Mouse (Mus musculus): Measurements from ENCODE around the gene Pcdh18. TPM values are rescaled to one million over a fixed set of nuclear protein-coding genes. Genes with fewer than 3 reads are reported as not detected.

Gene Pcdh18
- 2.9 and 3.2 TPM in 2 replicates for polyA plus RNA-seq (2012; rRNA removed)

DNA sequence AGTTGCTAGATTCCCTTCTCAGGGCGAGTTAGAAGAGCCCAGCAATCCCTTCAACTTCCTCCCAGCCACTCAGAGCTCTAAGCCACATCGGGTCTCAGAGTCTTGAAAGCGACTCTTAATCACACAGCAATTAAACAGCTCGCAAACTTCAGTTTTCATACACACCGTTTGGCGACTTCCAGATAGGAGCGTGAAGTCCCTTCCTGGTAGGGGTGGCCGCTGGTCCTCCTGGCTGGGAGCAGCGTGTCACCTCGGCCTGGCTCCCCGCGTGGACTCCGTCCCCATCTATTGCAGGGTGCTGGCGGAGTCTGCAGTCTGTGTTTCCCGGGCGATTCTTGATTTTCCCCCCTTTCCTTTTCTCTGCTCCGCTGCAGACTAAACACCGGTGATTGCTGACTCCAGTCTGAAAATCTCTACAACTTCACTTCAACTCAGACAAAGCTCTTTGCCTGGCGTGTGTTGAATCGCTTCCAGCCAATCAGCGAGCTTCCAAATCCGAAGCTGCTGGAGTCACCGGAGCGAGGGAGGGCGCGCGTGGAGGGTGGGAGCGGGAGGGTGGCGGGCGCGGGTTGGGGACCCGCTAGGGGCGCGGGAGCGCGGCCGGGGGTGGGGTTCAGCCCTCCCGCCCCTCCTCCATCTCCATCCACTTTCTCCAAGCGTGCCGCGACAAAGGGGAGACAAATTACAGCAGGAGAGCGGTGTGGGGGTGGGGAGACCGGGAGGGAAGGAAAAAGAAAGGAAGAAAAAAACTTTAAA is at the start of gene Pcdh18:
Gene Pcdh18, minus strand, starts transcription at position 456 of the 756 bp plus-strand sequence.
- H3K4me1 ChIP-seq (ENCODE audit: control insufficient read depth, insufficient read depth, low read length), result no peaks in the 10 kb centered on the region; the same call in 1 of the 2 replicates
- TF ChIP-seq POLR2A (IDR thresholded peaks at IDR 0.05; ENCODE audit: extremely low read depth, insufficient read depth, low read length), result no peak
- TF ChIP-seq CTCF (IDR thresholded peaks at IDR 0.05; ENCODE audit: extremely low read depth, insufficient read depth, low read length), result no peak
- H3K4me3 ChIP-seq (ENCODE audit: insufficient read depth, low read length), result peak within 1 kb of the TSS; percentile 56
- no peak within 1 kb of the TSS for H3K27ac ChIP-seq (ENCODE audit: insufficient read depth, low read length)

DNA sequence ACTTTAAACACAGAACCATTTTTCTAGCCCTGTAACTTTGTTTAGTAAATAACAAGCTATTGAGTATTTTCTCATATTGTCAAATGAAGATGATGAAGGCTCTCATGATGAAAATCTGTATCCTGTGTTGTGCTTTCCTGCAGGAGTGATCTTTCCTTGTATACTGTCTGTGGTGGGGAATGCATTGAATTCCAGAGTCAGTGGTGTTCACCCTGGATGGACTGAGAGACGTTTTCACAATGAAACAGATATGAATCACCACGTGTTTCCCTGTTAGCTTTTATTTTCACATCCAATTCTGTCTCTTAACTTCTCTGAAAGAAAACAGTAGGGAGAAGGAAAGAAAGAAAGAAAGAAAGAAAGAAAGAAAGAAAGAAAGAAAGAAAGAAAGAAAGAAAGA is 49.7 kb upstream of the Pcdh18 start:
- Histone ChIP-seq H3K4me1 (ENCODE audit: control insufficient read depth, insufficient read depth, low read length) (no peaks in the 10 kb centered on the region), H3K4me3 (ENCODE audit: insufficient read depth, low read length) (no peak overlapping the region), H3K27ac (ENCODE audit: insufficient read depth, low read length) (no peak overlapping the region)
- no peak for TF ChIP-seq CTCF (IDR thresholded peaks at IDR 0.05; ENCODE audit: extremely low read depth, insufficient read depth, low read length)
- TF ChIP-seq POLR2A (IDR thresholded peaks at IDR 0.05; ENCODE audit: extremely low read depth, insufficient read depth, low read length), result no peak

GRCm38 (mm10) chr3:49805511-49805910 is 48.4 kb upstream of the Pcdh18 start:
- TF ChIP-seq CTCF (IDR thresholded peaks at IDR 0.05; ENCODE audit: extremely low read depth, insufficient read depth, low read length), result no peak
- TF ChIP-seq POLR2A (IDR thresholded peaks at IDR 0.05; ENCODE audit: extremely low read depth, insufficient read depth, low read length), result no peak
- no peak overlapping the region for H3K27ac ChIP-seq (ENCODE audit: insufficient read depth, low read length)
- H3K4me1 ChIP-seq (ENCODE audit: control insufficient read depth, insufficient read depth, low read length), result no peaks in the 10 kb centered on the region
- no peak overlapping the region for H3K4me3 ChIP-seq (ENCODE audit: insufficient read depth, low read length)

GRCm38 (mm10) chr3:49788296-49788695 is 31.2 kb upstream of the Pcdh18 start:
- Histone ChIP-seq H3K4me3 (ENCODE audit: insufficient read depth, low read length) (no peak overlapping the region), H3K4me1 (ENCODE audit: control insufficient read depth, insufficient read depth, low read length) (no peaks in the 10 kb centered on the region), H3K27ac (ENCODE audit: insufficient read depth, low read length) (no peak overlapping the region)
- TF ChIP-seq POLR2A (IDR thresholded peaks at IDR 0.05; ENCODE audit: extremely low read depth, insufficient read depth, low read length) (no peak), CTCF (IDR thresholded peaks at IDR 0.05; ENCODE audit: extremely low read depth, insufficient read depth, low read length) (no peak)

GRCm38 (mm10) chr3:49787719-49788118 is 30.6 kb upstream of the Pcdh18 start:
- no peaks in the 10 kb centered on the region for H3K4me1 ChIP-seq (ENCODE audit: control insufficient read depth, insufficient read depth, low read length)
- H3K27ac ChIP-seq (ENCODE audit: insufficient read depth, low read length), result no peak overlapping the region
- TF ChIP-seq CTCF (IDR thresholded peaks at IDR 0.05; ENCODE audit: extremely low read depth, insufficient read depth, low read length) (no peak), POLR2A (IDR thresholded peaks at IDR 0.05; ENCODE audit: extremely low read depth, insufficient read depth, low read length) (no peak)
- no peak overlapping the region for H3K4me3 ChIP-seq (ENCODE audit: insufficient read depth, low read length)

DNA sequence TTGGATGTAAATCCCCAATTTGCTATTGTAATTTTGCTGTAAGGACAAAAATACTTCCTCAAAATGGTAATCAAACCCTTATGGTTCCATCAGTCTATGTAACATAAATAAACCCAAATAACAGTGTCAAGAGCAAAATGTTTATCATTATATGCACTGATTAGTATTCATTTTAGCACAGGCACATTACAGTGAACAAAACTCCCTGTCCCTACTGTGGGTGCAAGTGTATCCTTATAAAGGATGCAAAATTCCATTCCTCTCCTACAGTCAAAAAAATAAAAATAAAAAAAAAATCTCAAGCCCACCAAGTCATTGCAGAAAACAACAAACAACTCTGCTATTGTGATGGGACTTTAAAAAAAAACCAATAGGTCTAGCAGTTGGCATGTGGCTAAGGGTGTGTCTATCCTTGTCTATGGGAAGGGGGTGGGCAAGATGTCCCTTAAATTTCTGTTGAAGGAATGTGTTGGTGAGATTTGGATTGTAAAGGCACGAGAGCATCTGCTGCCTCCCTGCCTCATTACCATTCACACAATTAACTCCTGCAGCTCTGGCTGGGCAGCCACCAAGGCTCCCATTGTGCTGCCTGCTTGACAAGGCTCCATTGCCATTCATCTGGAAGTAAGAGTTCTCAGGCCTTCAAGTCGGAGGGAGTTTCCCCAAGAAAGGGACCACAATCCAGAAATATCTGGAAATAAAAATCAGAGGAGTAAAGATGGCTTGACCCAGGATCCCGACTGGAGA is 12.0 kb upstream of the Pcdh18 start:
- H3K4me3 ChIP-seq (ENCODE audit: insufficient read depth, low read length), result no peak overlapping the region

DNA sequence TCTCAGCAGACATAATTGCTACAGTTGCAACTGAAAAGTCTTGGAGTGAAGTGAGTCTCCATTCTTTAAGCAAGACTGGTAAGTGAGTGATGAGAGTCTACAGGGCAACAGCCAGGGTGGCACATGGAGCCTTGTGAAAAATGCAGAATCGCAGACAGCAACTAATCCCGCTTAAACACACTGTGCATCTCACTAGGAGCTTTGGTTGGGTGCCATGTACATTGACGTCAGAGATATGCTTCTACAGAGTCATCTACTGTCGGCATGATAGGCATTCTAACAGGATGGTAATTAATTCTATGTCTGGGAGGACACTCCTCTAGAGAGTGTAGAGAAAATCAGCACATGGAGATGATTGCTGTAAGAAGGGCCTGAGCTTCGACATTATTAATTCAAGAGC is 5.6 kb upstream of the Pcdh18 start:
- TF ChIP-seq POLR2A (IDR thresholded peaks at IDR 0.05; ENCODE audit: extremely low read depth, insufficient read depth, low read length), result no peak
- H3K4me3 ChIP-seq (ENCODE audit: insufficient read depth, low read length), result no peak overlapping the region

More for the DNA sequence above, 12.0 kb upstream of the Pcdh18 start:
- TF ChIP-seq CTCF (IDR thresholded peaks at IDR 0.05; ENCODE audit: extremely low read depth, insufficient read depth, low read length), result no peak
- no peak for TF ChIP-seq POLR2A (IDR thresholded peaks at IDR 0.05; ENCODE audit: extremely low read depth, insufficient read depth, low read length)
- Histone ChIP-seq H3K4me1 (ENCODE audit: control insufficient read depth, insufficient read depth, low read length) (no peaks in the 10 kb centered on the region), H3K27ac (ENCODE audit: insufficient read depth, low read length) (no peak overlapping the region)

GRCm38 (mm10) chr3:49761971-49762370 is 4.8 kb upstream of the Pcdh18 start:
- no peaks in the 10 kb centered on the region for H3K4me1 ChIP-seq (ENCODE audit: control insufficient read depth, insufficient read depth, low read length)
- TF ChIP-seq POLR2A (IDR thresholded peaks at IDR 0.05; ENCODE audit: extremely low read depth, insufficient read depth, low read length), result no peak
- no peak for TF ChIP-seq CTCF (IDR thresholded peaks at IDR 0.05; ENCODE audit: extremely low read depth, insufficient read depth, low read length)
- H3K4me3 ChIP-seq (ENCODE audit: insufficient read depth, low read length), result no peak overlapping the region
- no peak overlapping the region for H3K27ac ChIP-seq (ENCODE audit: insufficient read depth, low read length)

More for the DNA sequence above, 5.6 kb upstream of the Pcdh18 start:
- Histone ChIP-seq H3K4me1 (ENCODE audit: control insufficient read depth, insufficient read depth, low read length) (no peaks in the 10 kb centered on the region), H3K27ac (ENCODE audit: insufficient read depth, low read length) (no peak overlapping the region)

GRCm38 (mm10) chr3:49757626-49758019 is 498 bp upstream of the Pcdh18 start:
- Histone ChIP-seq H3K4me1 (ENCODE audit: control insufficient read depth, insufficient read depth, low read length) (no peaks in the 10 kb centered on the region; the same call in 1 of the 2 replicates), H3K4me3 (ENCODE audit: insufficient read depth, low read length) (peak overlapping the region; percentile 56), H3K27ac (ENCODE audit: insufficient read depth, low read length) (no peak overlapping the region)
- no peak for TF ChIP-seq CTCF (IDR thresholded peaks at IDR 0.05; ENCODE audit: extremely low read depth, insufficient read depth, low read length)
- no peak for TF ChIP-seq POLR2A (IDR thresholded peaks at IDR 0.05; ENCODE audit: extremely low read depth, insufficient read depth, low read length)

All from cortical plate, adult 2 months (tissue).